Mouse (Mus musculus) left cerebral cortex, adult 2 months (tissue): ENCODE data around the gene Ehmt1. TPM values are rescaled to one million over a fixed set of nuclear protein-coding genes. Genes with fewer than 3 reads are reported as not detected.

Experiments
- DNase-seq, 2 experiments: peaks; one replicate each; pipeline ENCODE4 v3.0.0; 2021 to 2022; ENCODE audit warnings: low spot score in 2 of 2, mixed read lengths in 1 of 2; ENCODE audit errors: extremely low spot score in 1 of 2
- H3K27ac ChIP-seq: fragments of 200-600 bp; 2 replicates; pipeline ENCODE4 v1.8.1; 2022
- H3K4me3 ChIP-seq: fragments of 200-600 bp; 2 replicates; pipeline ENCODE4 v1.8.1; 2022
- CTCF ChIP-seq: fragments of 200-600 bp; IDR thresholded peaks from 2 replicates; pipeline ENCODE4 v1.8.1; 2022; ENCODE audit warnings: antibody characterized with exemption, mild to moderate bottlenecking, moderate library complexity
- intact Hi-C: fragments of 180-260 bp; cut with DNase I; formaldehyde crosslinking; loops from one replicate; pipeline ENCODE4 v1.15.1; 2025
- total RNA-seq, 2 experiments: library from RNA; stranded (reverse); gene quantifications; 2 replicates each; pipeline ENCODE4 v1.2.3; 2021

Ehmt1 gene
- total RNA-seq, 2 experiments from 2014 or later, result 53.1 to 59.4 TPM

- no peak for DNase-seq
- H3K27ac ChIP-seq, result no peak overlapping the region
- intact Hi-C loops, result loop anchor here (5.0 kb wide), 1 partner anchor 50 kb away; no protein-coding TSS in a partner anchor
- H3K4me3 ChIP-seq, result no peak overlapping the region
- TF ChIP-seq CTCF, result peak; percentile 58
Measured at GRCm38 (mm10) chr2:24852408-24852807, 67.0 kb downstream of the Ehmt1 start.

GRCm38 (mm10) chr2:24846557-24846956, 72.9 kb downstream of the Ehmt1 start:
- TF ChIP-seq CTCF, result no peak
- intact Hi-C loops, result no loop called here
- no peak overlapping the region for H3K4me3 ChIP-seq
- DNase-seq, result no peak
- H3K27ac ChIP-seq, result no peak overlapping the region

- no peak for DNase-seq
- no peak for TF ChIP-seq CTCF
- Histone ChIP-seq H3K4me3 (no peak overlapping the region), H3K27ac (no peak overlapping the region)
- intact Hi-C loops, result no loop called here
Measured at GRCm38 (mm10) chr2:24845256-24845655, 74.2 kb downstream of the Ehmt1 start.

- intact Hi-C loops, result no loop called here
- no peak overlapping the region for H3K27ac ChIP-seq
Measured at GRCm38 (mm10) chr2:24830614-24831013, 88.8 kb downstream of the Ehmt1 start.

GRCm38 (mm10) chr2:24809746-24810145, 109.7 kb downstream of the Ehmt1 start:
- DNase-seq, result no peak
- no peak for TF ChIP-seq CTCF
- Histone ChIP-seq H3K4me3 (no peak overlapping the region), H3K27ac (no peak overlapping the region)
- intact Hi-C loops, result no loop called here

More at GRCm38 (mm10) chr2:24830614-24831013, 88.8 kb downstream of the Ehmt1 start:
- no peak overlapping the region for H3K4me3 ChIP-seq
- no peak for DNase-seq
- no peak for TF ChIP-seq CTCF

GRCm38 (mm10) chr2:24807691-24808090, 111.7 kb downstream of the Ehmt1 start:
- intact Hi-C loops, result no loop called here
- no peak overlapping the region for H3K4me3 ChIP-seq
- no peak for TF ChIP-seq CTCF
- no peak for DNase-seq
- H3K27ac ChIP-seq, result no peak overlapping the region

- H3K4me3 ChIP-seq, result no peak overlapping the region
- intact Hi-C loops, result no loop called here
Measured at GRCm38 (mm10) chr2:24807036-24807435, 112.4 kb downstream of the Ehmt1 start.

GRCm38 (mm10) chr2:24806143-24806542, 113.3 kb downstream of the Ehmt1 start:
- Histone ChIP-seq H3K27ac (0 out of 2 replicates have a peak overlapping the region, but pooled peaks have one; percentile 11), H3K4me3 (no peak overlapping the region)
- intact Hi-C loops, result no loop called here
- TF ChIP-seq CTCF, result no peak
- peak in 1 of 2 experiments; percentile 15 for DNase-seq

More at GRCm38 (mm10) chr2:24807036-24807435, 112.4 kb downstream of the Ehmt1 start:
- peak in 1 of 2 experiments; percentile 29 for DNase-seq
- no peak for TF ChIP-seq CTCF
- H3K27ac ChIP-seq, result no peak overlapping the region

- intact Hi-C loops, result no loop called here
- no peak for DNase-seq
- no peak overlapping the region for H3K4me3 ChIP-seq
- no peak for TF ChIP-seq CTCF
- H3K27ac ChIP-seq, result 0 out of 2 replicates have a peak overlapping the region, but pooled peaks have one; percentile 3
Measured at GRCm38 (mm10) chr2:24805621-24806020, 113.8 kb downstream of the Ehmt1 start.

GRCm38 (mm10) chr2:24796833-24797457, 122.5 kb downstream of the Ehmt1 start:
- intact Hi-C loops, result no loop called here
- Histone ChIP-seq H3K27ac (no peak overlapping the region), H3K4me3 (no peak overlapping the region)
- no peak for DNase-seq
- no peak for TF ChIP-seq CTCF

GRCm38 (mm10) chr2:24787250-24787649, 132.2 kb downstream of the Ehmt1 start:
- Histone ChIP-seq H3K4me3 (no peak overlapping the region), H3K27ac (no peak overlapping the region)
- intact Hi-C loops, result no loop called here
- no peak for TF ChIP-seq CTCF
- DNase-seq, result no peak

- peak; percentile 14 for TF ChIP-seq CTCF
- H3K4me3 ChIP-seq, result no peak overlapping the region
- no peak overlapping the region for H3K27ac ChIP-seq
- no peak for DNase-seq
- intact Hi-C loops, result no loop called here
Measured at GRCm38 (mm10) chr2:24781253-24781652, 138.2 kb downstream of the Ehmt1 start.

GRCm38 (mm10) chr2:24776831-24777230, 142.6 kb downstream of the Ehmt1 start:
- DNase-seq, result no peak
- intact Hi-C loops, result no loop called here
- Histone ChIP-seq H3K27ac (no peak overlapping the region), H3K4me3 (no peak overlapping the region)
- no peak for TF ChIP-seq CTCF
